Mouse (Mus musculus) large intestine, adult 2 months (tissue): ENCODE results near the gene Mrps11. TPM values are rescaled to one million over a fixed set of nuclear protein-coding genes. Genes with fewer than 3 reads are reported as not detected.

Experiments used
- DNase-seq: peaks from one replicate; pipeline ENCODE4 v3.0.0-alpha.2; 2012; ENCODE audit warnings: low read depth, low spot score
- WGBS: fragments of 180-500 bp; shearing (Covaris S2); methylation state at CpG from one replicate; pipeline ENCODE4 v1.1.7; 2018; 5-methylcytosine and 5-hydroxymethylcytosine counted together
- polyA plus RNA-seq: library from polyadenylated mRNA; depleted of rRNA; stranded (reverse); fragments of >200 nt; gene quantifications from 2 replicates; pipeline ENCODE4 v1.2.3, GENCODE M21; 2012; rRNA removed

Mrps11 gene
- polyA plus RNA-seq: 43.5 and 49.4 TPM in 2 replicates

DNA sequence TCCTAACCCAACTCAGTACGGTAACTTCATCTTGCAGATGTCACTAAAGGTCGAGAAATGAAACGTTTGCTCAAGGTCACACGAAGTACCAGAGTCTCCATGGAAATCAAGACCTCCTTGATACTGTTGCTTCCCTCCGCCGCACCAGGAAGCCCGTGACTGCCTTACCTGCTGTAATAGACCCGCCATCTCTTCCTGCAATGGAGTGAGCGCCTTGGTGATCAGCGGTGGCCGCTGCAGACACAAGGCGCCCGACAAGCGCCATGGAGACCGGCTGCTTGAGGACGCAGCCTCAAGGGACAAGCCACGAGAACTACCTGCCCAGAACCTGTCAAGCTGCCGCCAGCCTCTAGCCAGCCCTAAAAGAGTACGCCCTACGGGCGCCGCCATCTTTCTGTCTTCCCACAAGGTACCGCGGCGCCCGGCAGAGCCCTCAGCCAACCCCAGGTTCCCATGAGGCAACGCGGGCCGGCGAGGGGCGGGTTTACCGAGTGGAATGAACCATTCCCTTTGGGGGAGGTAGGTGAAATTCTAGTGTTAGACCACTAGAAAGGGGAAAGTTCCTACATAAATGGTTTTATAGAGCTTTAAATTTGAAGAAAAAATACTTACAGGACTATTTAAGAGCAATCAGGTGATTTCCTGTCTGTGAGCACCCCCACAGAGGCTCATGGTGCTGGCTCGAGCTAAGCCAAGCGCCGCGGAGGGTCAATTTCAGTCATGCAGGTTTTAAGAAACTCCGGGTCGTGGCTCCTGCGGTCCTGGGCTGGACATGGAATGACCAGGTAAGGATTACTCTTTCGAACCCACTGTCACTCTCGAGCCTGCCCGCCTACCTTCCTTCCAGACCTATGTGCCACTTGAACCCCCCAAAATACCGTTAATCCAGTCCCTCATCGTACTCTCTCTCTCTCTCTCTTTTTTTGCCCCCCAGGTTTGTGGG is at the start of gene Mrps11, which contains the start of gene Mrpl46:
TSS of gene Mrps11 (plus strand) at position 481 of the 943 bp plus-strand sequence.
TSS of gene Mrpl46 (minus strand) at position 893 of the 943 bp plus-strand sequence.
- under 1% methylated on average over 44 of the region's 44 CpGs for WGBS
- peak; percentile 43 for DNase-seq

DNA sequence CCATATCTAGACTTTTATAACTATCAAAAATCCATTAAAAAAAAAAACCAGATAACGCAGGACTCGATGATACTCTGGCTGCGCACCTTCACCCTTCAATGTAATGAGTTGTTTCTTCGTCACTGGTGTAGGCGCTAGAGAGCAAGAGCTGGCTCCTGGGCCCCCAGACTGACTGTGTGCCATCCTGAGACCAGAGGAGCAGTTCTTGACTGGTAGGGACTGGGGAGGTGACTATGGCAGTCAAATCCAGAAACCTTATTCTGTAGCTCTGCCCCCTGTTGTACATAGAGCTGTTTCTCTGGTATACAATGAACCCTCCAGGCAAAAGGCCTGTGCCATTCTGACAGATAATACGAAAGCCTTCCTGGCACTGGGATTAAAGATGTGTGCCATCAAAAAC is 45.7 kb upstream of the Mrps11 start:
- 92% methylated on average over 6 of the region's 6 CpGs for WGBS

GRCm38 (mm10) chr7:78737614-78738210 is 45.2 kb upstream of the Mrps11 start, which contains the start of gene Ntrk3:
Gene Ntrk3 (minus strand): TSS chr7:78738012.
- 79% methylated on average over 5 of the region's 5 CpGs for WGBS
- DNase-seq: no peak

More for the DNA sequence above, 45.7 kb upstream of the Mrps11 start:
- no peak for DNase-seq

GRCm38 (mm10) chr7:78739351-78740000 is 43.4 kb upstream of the Mrps11 start:
- WGBS: 65% methylated on average over 8 of the region's 8 CpGs
- DNase-seq: no peak

DNA sequence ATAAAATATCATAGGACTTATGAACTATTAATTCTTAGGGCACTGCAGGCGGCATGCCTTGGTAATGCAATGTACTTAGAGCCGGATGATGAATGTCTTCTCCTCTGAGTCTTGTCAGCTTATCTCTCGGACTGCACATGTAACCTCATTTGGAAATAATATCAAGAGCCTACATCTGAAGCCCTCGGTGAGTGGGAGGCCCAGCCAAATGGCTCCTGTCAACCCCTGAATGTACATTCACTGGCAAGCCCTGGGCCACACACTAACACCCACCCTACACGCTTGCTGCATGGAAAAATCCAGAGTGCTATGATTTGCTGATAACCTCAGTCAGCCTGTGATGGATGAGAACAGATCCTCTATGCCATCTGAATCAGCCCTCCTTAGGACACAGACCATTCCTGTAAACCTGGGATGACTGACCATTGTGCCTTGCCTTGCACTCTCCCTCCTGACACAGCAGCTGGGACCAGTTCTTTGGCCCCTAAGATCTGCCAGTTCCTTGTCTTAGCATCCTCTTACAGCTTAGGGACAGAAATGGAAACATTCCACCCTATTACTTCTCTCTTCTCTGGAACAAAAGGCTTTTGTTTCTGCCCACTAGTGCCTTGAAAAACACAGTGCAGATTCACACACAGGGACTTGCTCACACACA is 39.1 kb upstream of the Mrps11 start:
- 72% methylated on average over 5 of the region's 5 CpGs for WGBS
- no peak for DNase-seq

- WGBS: 87% methylated on average over 4 of the region's 4 CpGs
- no peak for DNase-seq
Measured at GRCm38 (mm10) chr7:78752961-78753360, 30.0 kb upstream of the Mrps11 start.

DNA sequence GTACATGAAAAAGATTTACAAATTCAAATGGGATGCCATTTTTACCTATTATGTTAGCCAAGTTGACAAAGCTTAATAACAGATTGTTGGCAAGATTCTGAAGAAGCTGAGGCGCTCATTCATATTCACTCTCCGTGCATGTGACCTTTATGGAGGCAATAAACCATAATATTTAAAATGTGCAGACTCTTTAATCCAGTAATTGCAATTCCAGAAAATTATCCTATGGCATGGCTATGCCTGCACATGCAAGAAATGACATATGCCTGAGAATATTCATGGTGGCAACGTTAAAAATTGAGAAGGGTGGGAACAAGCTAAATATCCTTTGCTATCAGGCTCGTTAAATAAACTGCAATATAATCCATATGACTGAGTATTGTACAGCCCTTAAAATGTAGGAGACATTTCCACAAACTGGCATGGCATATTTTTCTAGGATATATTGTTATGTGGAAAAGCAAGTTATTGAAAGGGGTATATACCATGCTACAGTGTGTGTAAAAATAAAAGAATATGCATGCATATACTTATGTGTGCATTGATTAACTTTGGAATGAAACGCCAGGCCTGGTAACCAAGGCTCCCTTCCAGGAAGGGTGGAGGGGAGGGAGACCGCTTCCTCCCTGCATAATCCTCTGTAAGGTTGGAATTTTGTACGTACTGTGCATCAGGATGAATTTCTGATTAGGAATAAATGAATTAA is 29.0 kb upstream of the Mrps11 start:
- no peak for DNase-seq
- WGBS: 63% methylated on average over 7 of the region's 7 CpGs

DNA sequence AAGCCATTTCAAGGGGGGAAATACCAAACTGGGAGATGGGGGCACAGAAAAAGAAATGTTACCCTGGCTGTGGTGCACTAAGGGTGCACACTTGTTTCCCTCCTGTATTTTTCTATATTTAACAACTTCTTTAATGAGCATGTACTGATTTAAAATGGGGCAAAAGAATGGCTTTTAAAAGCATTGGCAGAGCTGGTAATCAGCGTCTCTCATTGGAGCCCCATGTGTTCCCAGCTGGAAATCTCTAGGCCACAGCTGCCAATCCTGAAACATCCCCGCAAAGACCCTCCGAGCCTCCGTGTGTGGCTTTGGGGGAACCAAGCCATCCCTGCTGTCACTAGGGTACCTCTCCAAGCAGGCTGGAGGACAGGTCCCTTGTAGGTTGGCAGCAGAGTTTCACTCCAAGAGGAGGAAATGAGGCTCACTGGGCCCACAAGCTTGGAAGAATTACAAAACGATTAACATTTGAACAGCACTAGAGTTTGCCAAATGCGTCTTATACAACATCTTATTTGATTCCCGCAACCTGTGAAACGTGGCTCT is 28.4 kb upstream of the Mrps11 start:
- 61% methylated on average over 8 of the region's 8 CpGs for WGBS
- DNase-seq: no peak

- DNase-seq: no peak
- 82% methylated on average over 3 of the region's 3 CpGs for WGBS
Measured at GRCm38 (mm10) chr7:78763801-78764200, 19.1 kb upstream of the Mrps11 start.

GRCm38 (mm10) chr7:78765215-78765631 is 17.7 kb upstream of the Mrps11 start:
- DNase-seq: no peak
- 74% methylated on average over 5 of the region's 5 CpGs for WGBS

DNA sequence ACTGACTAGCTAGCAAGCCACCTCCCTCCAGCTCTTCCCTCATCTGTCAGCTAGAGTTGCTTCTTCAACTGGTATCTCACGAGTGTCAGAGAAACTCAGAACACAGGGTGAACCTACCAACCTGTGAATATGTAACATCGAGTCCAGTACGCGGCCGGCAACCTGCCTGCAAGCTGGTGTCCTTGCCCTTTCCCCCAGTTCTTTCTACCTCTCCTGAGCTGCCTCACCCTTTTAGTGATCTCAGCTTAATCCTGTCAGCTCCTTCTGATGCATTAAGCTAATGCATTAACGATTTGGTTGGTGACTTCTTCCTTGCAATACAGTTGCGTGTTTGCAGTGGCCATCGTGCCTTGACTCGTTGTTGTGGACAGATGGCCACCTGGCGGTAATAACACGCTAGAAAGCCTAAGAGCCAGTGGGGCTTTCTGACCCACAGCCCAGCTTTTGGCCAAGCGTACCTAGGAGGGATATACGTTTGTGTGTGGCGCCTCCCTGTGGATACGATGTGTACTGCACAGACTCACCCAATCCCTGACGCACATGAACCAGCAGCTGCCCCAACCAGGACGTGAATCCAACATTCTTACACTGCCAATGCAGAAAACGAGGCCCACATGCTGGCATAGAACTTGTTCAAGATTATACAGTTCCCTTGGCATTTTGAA is 16.8 kb upstream of the Mrps11 start:
- no peak for DNase-seq
- WGBS: 17% methylated on average over 18 of the region's 18 CpGs

DNA sequence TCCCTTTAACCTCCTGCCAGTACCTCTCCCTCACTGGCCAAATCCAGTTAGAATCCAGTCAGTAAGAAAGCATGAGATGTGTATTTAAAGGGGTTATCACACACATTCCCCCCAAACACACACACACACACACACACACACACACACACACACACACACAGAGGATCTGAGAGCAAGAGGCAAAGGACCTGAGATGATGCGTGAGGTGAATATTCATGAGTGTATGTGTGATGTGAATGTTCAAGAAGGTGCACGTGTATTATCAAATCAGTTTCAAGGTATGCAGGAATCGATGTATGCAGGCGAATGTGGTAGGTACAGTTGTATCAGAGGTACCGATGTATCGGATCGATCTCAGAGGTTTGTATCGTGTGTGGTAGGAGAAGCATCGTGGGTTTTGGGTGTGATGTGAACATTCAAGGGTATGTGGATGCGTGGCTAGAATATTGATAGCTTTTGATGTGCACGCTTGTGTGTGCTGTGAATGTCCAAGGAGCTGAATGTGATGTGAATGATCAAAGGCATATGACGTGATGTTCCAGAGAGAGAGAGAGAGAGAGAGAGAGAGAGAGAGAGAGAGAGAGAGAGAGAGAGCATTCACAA is 14.9 kb upstream of the Mrps11 start:
- WGBS: 85% methylated on average over 12 of the region's 12 CpGs

GRCm38 (mm10) chr7:78769075-78769652 is 13.8 kb upstream of the Mrps11 start:
- WGBS: 45% methylated on average over 7 of the region's 7 CpGs
- no peak for DNase-seq

More for the DNA sequence above, 14.9 kb upstream of the Mrps11 start:
- DNase-seq: no peak

DNA sequence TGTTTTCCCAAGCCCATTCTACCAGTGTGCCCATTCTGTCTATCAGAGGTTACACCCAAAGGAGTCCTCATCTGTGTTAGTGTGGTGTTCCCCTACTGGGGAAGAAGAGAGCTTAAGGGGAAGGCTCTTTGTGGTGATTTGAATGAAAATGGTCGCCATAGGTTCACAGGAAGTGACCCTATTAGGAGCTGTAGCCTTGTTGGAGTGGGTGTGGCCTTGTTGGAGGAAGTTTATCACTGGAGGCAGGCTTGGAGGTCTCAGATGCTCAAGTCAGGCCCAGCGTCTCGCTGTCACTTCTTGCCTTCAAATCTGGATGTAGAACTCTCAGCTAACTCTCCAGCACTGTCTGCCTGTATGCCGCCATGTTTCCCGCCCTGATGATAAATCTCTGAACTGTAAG is 12.0 kb upstream of the Mrps11 start:
- no peak for DNase-seq
- WGBS: 92% methylated on average over 5 of the region's 5 CpGs

- 76% methylated on average over 5 of the region's 5 CpGs for WGBS
- DNase-seq: no peak
Measured at GRCm38 (mm10) chr7:78778741-78779140, 4.2 kb upstream of the Mrps11 start.

DNA sequence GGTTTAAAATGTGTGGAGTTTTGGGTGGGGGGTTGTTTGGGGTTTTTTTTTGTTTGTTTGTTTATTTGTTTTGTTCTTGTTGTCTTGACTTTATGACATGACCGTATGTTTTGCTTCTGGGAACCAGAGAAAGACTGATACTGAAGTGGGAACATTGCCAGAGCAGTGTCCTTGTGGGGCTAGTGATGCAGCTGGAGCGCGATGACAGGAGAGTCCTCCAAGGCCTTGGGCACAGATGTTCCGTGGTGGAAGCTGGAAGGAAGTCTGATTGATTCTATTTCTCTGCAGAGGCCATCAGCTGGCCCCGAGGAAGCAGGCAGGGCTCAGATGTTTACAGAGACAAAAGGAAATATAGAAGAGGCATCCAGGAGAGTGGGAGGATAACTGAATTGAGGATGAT is 3.0 kb downstream of the Mrps11 start:
- 64% methylated on average over 5 of the region's 5 CpGs for WGBS

GRCm38 (mm10) chr7:78787793-78788380 is 5.0 kb downstream of the Mrps11 start:
- WGBS: 90% methylated on average over 12 of the region's 12 CpGs
- no peak for DNase-seq

More for the DNA sequence above, 3.0 kb downstream of the Mrps11 start:
- no peak for DNase-seq
